Mouse (Mus musculus) midbrain, embryonic 16.5 days (tissue): ENCODE measurements around the gene Git2. TPM values are rescaled to one million over a fixed set of nuclear protein-coding genes. Genes with fewer than 3 reads are reported as not detected.

Source experiments
- ATAC-seq: fragments of 200-750 bp; cut with Nextera tagmentation; 2 replicates; pipeline ENCODE4 v1.8.0; 2017; ENCODE audit warnings: moderate TSS enrichment
- H3K27ac ChIP-seq: fragments of 300-500 bp; sonication (generic); 2 replicates; pipeline ENCODE4 v1.5.1; 2014; ENCODE audit warnings: mild to moderate bottlenecking, low read length, mixed read lengths
- H3K27me3 ChIP-seq: fragments of 300-500 bp; sonication (generic); 2 replicates; pipeline ENCODE4 v1.6.1; 2014; ENCODE audit warnings: low read depth, low read length, mixed read lengths; ENCODE audit not compliant: control insufficient read depth, insufficient read depth
- H3K36me3 ChIP-seq: fragments of 300-500 bp; sonication (generic); 2 replicates; pipeline ENCODE4 v1.6.1; 2014; ENCODE audit warnings: mild to moderate bottlenecking, low read length, moderate library complexity, mixed read lengths; ENCODE audit not compliant: control insufficient read depth, insufficient read depth
- H3K4me1 ChIP-seq: fragments of 300-500 bp; sonication (generic); 2 replicates; pipeline ENCODE4 v1.6.1; 2014; ENCODE audit warnings: mild to moderate bottlenecking, low read length, mixed read lengths; ENCODE audit not compliant: control insufficient read depth, insufficient read depth
- H3K4me2 ChIP-seq: fragments of 300-500 bp; sonication (generic); 2 replicates; pipeline ENCODE4 v1.6.1; 2014; ENCODE audit warnings: mild to moderate bottlenecking, low read length, mixed read lengths
- H3K4me3 ChIP-seq: fragments of 300-500 bp; sonication (generic); 2 replicates; pipeline ENCODE4 v1.5.1; 2014; ENCODE audit warnings: low read depth, mild to moderate bottlenecking, low read length, moderate library complexity, mixed read lengths
- H3K9ac ChIP-seq: fragments of 300-500 bp; sonication (generic); 2 replicates; pipeline ENCODE4 v1.6.1; 2014; ENCODE audit warnings: low read depth, low read length, mixed read lengths
- H3K9me3 ChIP-seq: fragments of 300-500 bp; sonication (generic); replicated peaks from 2 replicates; pipeline ENCODE4 v1.6.1; 2014; ENCODE audit warnings: mild to moderate bottlenecking, low read length, mixed read lengths; ENCODE audit not compliant: control insufficient read depth, poor library complexity, severe bottlenecking
- WGBS: fragments of 180-500 bp; shearing (Covaris S2); extraction: QIAGEN DNeasy Blood & Tissue Kit; methylation state at CpG from one replicate; pipeline ENCODE4 v1.1.7; 2014; 5-methylcytosine and 5-hydroxymethylcytosine counted together
- polyA plus RNA-seq: library from polyadenylated mRNA; unstranded; fragments of >200 nt; fragmentation: Nextera tagmentation; extraction: Ambion mirVana; gene quantifications from 2 replicates; pipeline ENCODE4 v1.2.1, GENCODE M21; 2015

The Git2 gene
- polyA plus RNA-seq, 1 experiment from 2014 or later: 48.4 TPM

- H3K27ac ChIP-seq: no peak overlapping the region
- 81% methylated on average over 6 of the region's 6 CpGs for WGBS
- H3K27me3 ChIP-seq: no peaks in the 10 kb centered on the region
- no peak for ATAC-seq
- H3K36me3 ChIP-seq: peaks cover 32% of the 10 kb centered on the region
- no peaks in the 10 kb centered on the region for H3K4me1 ChIP-seq
- H3K4me3 ChIP-seq: no peak overlapping the region
- H3K9ac ChIP-seq: no peak overlapping the region
- H3K9me3 ChIP-seq: no peaks in the 10 kb centered on the region
- H3K4me2 ChIP-seq: no peak overlapping the region
Observed at GRCm38 (mm10) chr5:114801841-114802240, 26.5 kb upstream of the Git2 start.

- ATAC-seq: no peak
- H3K9me3 ChIP-seq: no peaks in the 10 kb centered on the region
- peaks cover 32% of the 10 kb centered on the region for H3K36me3 ChIP-seq
- no peak overlapping the region for H3K27ac ChIP-seq
- H3K27me3 ChIP-seq: no peaks in the 10 kb centered on the region
- H3K4me2 ChIP-seq: no peak overlapping the region
- no peak overlapping the region for H3K9ac ChIP-seq
- peaks cover 6% of the 10 kb centered on the region; the same call in 1 of the 2 replicates for H3K4me1 ChIP-seq
- no peak overlapping the region for H3K4me3 ChIP-seq
- WGBS: 17% methylated on average over 8 of the region's 8 CpGs
Observed at GRCm38 (mm10) chr5:114801049-114801448, 25.7 kb upstream of the Git2 start.

- WGBS: 87% methylated on average over 11 of the region's 11 CpGs
Observed at GRCm38 (mm10) chr5:114799848-114800247, 24.5 kb upstream of the Git2 start.

GRCm38 (mm10) chr5:114797253-114797652 is 21.9 kb upstream of the Git2 start:
- no peak overlapping the region for H3K9ac ChIP-seq
- no peaks in the 10 kb centered on the region for H3K9me3 ChIP-seq
- H3K4me3 ChIP-seq: no peak overlapping the region
- no peaks in the 10 kb centered on the region for H3K27me3 ChIP-seq
- peaks cover 12% of the 10 kb centered on the region; the same call in 1 of the 2 replicates for H3K4me1 ChIP-seq
- H3K4me2 ChIP-seq: no peak overlapping the region
- 87% methylated on average over 8 of the region's 8 CpGs for WGBS
- H3K36me3 ChIP-seq: peaks cover 22% of the 10 kb centered on the region; the same call in 1 of the 2 replicates
- no peak for ATAC-seq
- no peak overlapping the region for H3K27ac ChIP-seq

More at GRCm38 (mm10) chr5:114799848-114800247, 24.5 kb upstream of the Git2 start:
- Histone ChIP-seq H3K27me3 (no peaks in the 10 kb centered on the region), H3K27ac (no peak overlapping the region), H3K9ac (no peak overlapping the region), H3K36me3 (peaks cover 32% of the 10 kb centered on the region), H3K4me1 (peaks cover 12% of the 10 kb centered on the region; the same call in 1 of the 2 replicates), H3K9me3 (no peaks in the 10 kb centered on the region), H3K4me2 (no peak overlapping the region), H3K4me3 (no peak overlapping the region)
- no peak for ATAC-seq

GRCm38 (mm10) chr5:114796299-114797012 is 21.1 kb upstream of the Git2 start:
- Histone ChIP-seq H3K4me3 (peak overlapping the region; percentile 18), H3K9me3 (no peaks in the 10 kb centered on the region), H3K36me3 (peaks cover 26% of the 10 kb centered on the region), H3K27ac (peak overlapping the region; percentile 19), H3K4me1 (peaks cover 12% of the 10 kb centered on the region; the same call in 1 of the 2 replicates), H3K4me2 (peak overlapping the region; percentile 52), H3K9ac (peak overlapping the region; percentile 18; the same call in 1 of the 2 replicates), H3K27me3 (no peaks in the 10 kb centered on the region)
- ATAC-seq: peak; percentile 68; the same call in 1 of the 2 replicates
- 4% methylated on average over 40 of the region's 40 CpGs for WGBS

- H3K9me3 ChIP-seq: no peaks in the 10 kb centered on the region
- H3K36me3 ChIP-seq: peaks cover 30% of the 10 kb centered on the region
- peaks cover 12% of the 10 kb centered on the region; the same call in 1 of the 2 replicates for H3K4me1 ChIP-seq
- H3K27ac ChIP-seq: no peak overlapping the region
- no peak for ATAC-seq
- H3K27me3 ChIP-seq: no peaks in the 10 kb centered on the region
- H3K9ac ChIP-seq: no peak overlapping the region
- 46% methylated on average over 9 of the region's 9 CpGs for WGBS
- H3K4me2 ChIP-seq: no peak overlapping the region
- H3K4me3 ChIP-seq: no peak overlapping the region
Observed at GRCm38 (mm10) chr5:114795653-114796052, 20.3 kb upstream of the Git2 start.

GRCm38 (mm10) chr5:114795231-114795630 is 19.9 kb upstream of the Git2 start:
- WGBS: 40% methylated on average over 9 of the region's 9 CpGs
- no peaks in the 10 kb centered on the region for H3K27me3 ChIP-seq
- H3K4me1 ChIP-seq: peaks cover 12% of the 10 kb centered on the region; the same call in 1 of the 2 replicates
- no peak overlapping the region for H3K4me3 ChIP-seq
- H3K9me3 ChIP-seq: no peaks in the 10 kb centered on the region
- peak overlapping the region; percentile 5; the same call in 1 of the 2 replicates for H3K9ac ChIP-seq
- peaks cover 28% of the 10 kb centered on the region for H3K36me3 ChIP-seq
- H3K27ac ChIP-seq: no peak overlapping the region
- H3K4me2 ChIP-seq: no peak overlapping the region
- ATAC-seq: no peak

- peaks cover 28% of the 10 kb centered on the region for H3K36me3 ChIP-seq
- H3K27ac ChIP-seq: no peak overlapping the region
- peaks cover 12% of the 10 kb centered on the region; the same call in 1 of the 2 replicates for H3K4me1 ChIP-seq
- 70% methylated on average over 4 of the region's 4 CpGs for WGBS
- no peaks in the 10 kb centered on the region for H3K9me3 ChIP-seq
- H3K4me3 ChIP-seq: no peak overlapping the region
- ATAC-seq: no peak
- no peaks in the 10 kb centered on the region for H3K27me3 ChIP-seq
- no peak overlapping the region for H3K9ac ChIP-seq
- H3K4me2 ChIP-seq: no peak overlapping the region
Observed at GRCm38 (mm10) chr5:114794609-114795008, 19.3 kb upstream of the Git2 start.

- H3K4me3 ChIP-seq: no peak overlapping the region
- ATAC-seq: no peak
- H3K27ac ChIP-seq: no peak overlapping the region
- H3K9ac ChIP-seq: no peak overlapping the region
- H3K4me1 ChIP-seq: peaks cover 12% of the 10 kb centered on the region; the same call in 1 of the 2 replicates
- H3K4me2 ChIP-seq: no peak overlapping the region
- no peaks in the 10 kb centered on the region for H3K27me3 ChIP-seq
- peaks cover 27% of the 10 kb centered on the region for H3K36me3 ChIP-seq
- no peaks in the 10 kb centered on the region for H3K9me3 ChIP-seq
- 63% methylated on average over 7 of the region's 7 CpGs for WGBS
Observed at GRCm38 (mm10) chr5:114793317-114793716, 18.0 kb upstream of the Git2 start.
